ENCODE assay signal across 8 mouse cellular contexts in the genomic region with DNA sequence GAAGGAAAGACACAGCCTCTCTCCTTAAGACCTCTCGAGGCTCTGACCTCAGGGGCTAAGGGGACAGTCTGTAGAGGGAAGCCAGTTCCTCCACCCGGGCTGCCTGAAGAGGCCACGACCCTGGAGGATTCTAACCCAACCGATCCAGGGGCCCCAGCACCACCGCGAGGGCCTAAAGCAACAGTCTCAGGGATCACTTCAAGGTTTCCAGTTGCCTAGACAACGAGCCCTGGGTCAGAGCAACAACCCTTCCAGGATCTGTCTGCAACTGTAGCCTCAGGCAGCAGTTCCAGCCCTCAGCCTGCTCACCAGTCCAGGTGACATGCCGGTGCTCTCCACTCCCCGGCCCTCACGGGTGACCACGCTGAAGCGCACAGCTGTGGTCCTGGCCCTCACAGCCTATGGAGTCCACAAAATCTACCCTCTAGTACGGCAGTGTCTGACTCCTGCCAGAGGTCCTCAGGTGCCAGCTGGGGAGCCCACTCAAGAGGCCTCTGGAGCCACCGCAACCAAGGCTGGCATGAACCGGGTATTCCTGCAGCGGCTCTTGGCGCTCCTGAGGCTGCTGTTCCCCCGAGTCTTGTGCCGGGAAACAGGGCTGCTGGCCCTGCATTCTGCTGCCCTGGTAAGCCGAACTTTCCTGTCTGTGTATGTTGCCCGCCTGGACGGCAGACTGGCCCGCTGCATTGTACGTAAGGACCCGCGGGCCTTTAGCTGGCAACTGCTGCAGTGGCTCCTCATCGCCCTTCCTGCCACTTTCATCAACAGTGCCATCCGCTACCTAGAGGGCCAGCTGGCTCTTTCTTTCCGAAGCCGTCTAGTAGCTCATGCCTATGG. TPM values are rescaled to one million over a fixed set of nuclear protein-coding genes. Genes with fewer than 3 reads are reported as not detected.
DNase-seq lines count a peak whose midpoint lies in the region; ATAC-seq and TF ChIP-seq lines count a peak whose summit lies in the region.

No protein-coding gene starts in this region.

- H3K27ac ChIP-seq in bone marrow macrophage, adult 2 months (ENCODE audit: insufficient read depth, low read depth, low read length), result peak overlapping the region; percentile 98
- H3K27ac ChIP-seq in forebrain, embryonic 11.5 days (ENCODE audit: low read depth, low read length), result peak overlapping the region; percentile 51
- peak overlapping the region; percentile 83 for H3K27ac ChIP-seq in hindbrain, embryonic 15.5 days (replicated peaks)
- H3K27ac ChIP-seq in liver, postnatal 0 days (ENCODE audit: low read depth), result peak overlapping the region; percentile 81

- ATAC-seq in megakaryocyte, adult 5-6 weeks (ENCODE audit: poor library complexity, severe bottlenecking), result no peak; the same call in 1 of the 2 replicates
- ATAC-seq in forebrain, embryonic 11.5 days (replicated peaks; ENCODE audit: low FRiP score), result peak; percentile 44; the same call in 1 of the 2 replicates
- peak; percentile 73; the same call in 1 of the 2 replicates for ATAC-seq in hindbrain, embryonic 15.5 days (ENCODE audit: low FRiP score, low read depth)
- ATAC-seq in liver, postnatal 0 days, result peak; percentile 3

- H3K4me1 ChIP-seq in megakaryocyte, embryonic 14.5 days, result peaks cover 49% of the 10 kb centered on the region
- H3K4me1 ChIP-seq in bone marrow macrophage, adult 2 months (ENCODE audit: control insufficient read depth, insufficient read depth, low read length), result peaks cover 22% of the 10 kb centered on the region
- H3K4me1 ChIP-seq in forebrain, embryonic 11.5 days (replicated peaks; ENCODE audit: control insufficient read depth, insufficient read depth, low read length), result peaks cover 2% of the 10 kb centered on the region; the same call in 1 of the 2 replicates
- peaks cover 29% of the 10 kb centered on the region for H3K4me1 ChIP-seq in hindbrain, embryonic 15.5 days (replicated peaks)
- H3K4me1 ChIP-seq in liver, postnatal 0 days (ENCODE audit: insufficient read depth), result peaks cover 20% of the 10 kb centered on the region

- TF ChIP-seq CTCF in bone marrow macrophage, adult 2 months (IDR thresholded peaks at IDR 0.05; ENCODE audit: low read depth, low read length), result no peak
- TF ChIP-seq CTCF in liver, postnatal 0 days (IDR thresholded peaks at IDR 0.05; ENCODE audit: low read depth), result no peak

- H3K27me3 ChIP-seq in megakaryocyte, embryonic 14.5 days (replicated peaks), result peaks cover 22% of the 10 kb centered on the region
- no peaks in the 10 kb centered on the region; the same call in 1 of the 2 replicates for H3K27me3 ChIP-seq in forebrain, embryonic 11.5 days (ENCODE audit: control insufficient read depth, insufficient read depth, low read length)
- no peaks in the 10 kb centered on the region for H3K27me3 ChIP-seq in hindbrain, embryonic 15.5 days
- no peaks in the 10 kb centered on the region for H3K27me3 ChIP-seq in liver, postnatal 0 days (ENCODE audit: insufficient read depth, low read length)

- H3K9me3 ChIP-seq in megakaryocyte, embryonic 14.5 days, result no peaks in the 10 kb centered on the region
- H3K9me3 ChIP-seq in forebrain, embryonic 11.5 days (ENCODE audit: control insufficient read depth, low read length), result no peaks in the 10 kb centered on the region
- no peaks in the 10 kb centered on the region for H3K9me3 ChIP-seq in hindbrain, embryonic 15.5 days
- no peaks in the 10 kb centered on the region for H3K9me3 ChIP-seq in liver, postnatal 0 days (ENCODE audit: low read length)

- TF ChIP-seq POLR2A in bone marrow macrophage, adult 2 months (IDR thresholded peaks at IDR 0.05; ENCODE audit: borderline replicate concordance, low read depth, low read length), result peak; percentile 63; the same call in 1 of the 2 replicates

- peak overlapping the region; percentile 48 for H3K9ac ChIP-seq in forebrain, embryonic 11.5 days (ENCODE audit: low read length)
- peak overlapping the region; percentile 49 for H3K9ac ChIP-seq in hindbrain, embryonic 15.5 days
- peak overlapping the region; percentile 69 for H3K9ac ChIP-seq in liver, postnatal 0 days (replicated peaks)

- H3K4me2 ChIP-seq in forebrain, embryonic 11.5 days (ENCODE audit: low read depth, low read length, severe bottlenecking), result peak overlapping the region; percentile 57
- peak overlapping the region; percentile 58 for H3K4me2 ChIP-seq in hindbrain, embryonic 15.5 days
- peak overlapping the region; percentile 68 for H3K4me2 ChIP-seq in liver, postnatal 0 days (ENCODE audit: low read depth, low read length)

- peaks cover 35% of the 10 kb centered on the region for H3K36me3 ChIP-seq in megakaryocyte, embryonic 14.5 days (replicated peaks; ENCODE audit: low read length)
- no peaks in the 10 kb centered on the region for H3K36me3 ChIP-seq in forebrain, embryonic 11.5 days (ENCODE audit: control insufficient read depth, insufficient read depth, low read length)
- no peaks in the 10 kb centered on the region for H3K36me3 ChIP-seq in hindbrain, embryonic 15.5 days
- peaks cover 4% of the 10 kb centered on the region for H3K36me3 ChIP-seq in liver, postnatal 0 days (replicated peaks; ENCODE audit: insufficient read depth, low read length)

- 43% methylated on average over 28 of the region's 30 CpGs for WGBS in forebrain, embryonic 11.5 days
- 28% methylated on average over 25 of the region's 30 CpGs for WGBS in hindbrain, embryonic 15.5 days
- 28% methylated on average over 26 of the region's 30 CpGs for WGBS in liver, postnatal 0 days (ENCODE audit: insufficient replicate concordance)

- DNase-seq in forebrain, embryonic 11.5 days (ENCODE audit: low spot score), result no peak
- DNase-seq in liver, postnatal 0 days, result peak; percentile 13
- peak; percentile 10 for DNase-seq in right cerebral cortex, postnatal 14 days
- no peak for DNase-seq in urinary bladder, postnatal 10 days (ENCODE audit: low spot score)

- H3K4me3 ChIP-seq in megakaryocyte, embryonic 14.5 days (replicated peaks), result peak overlapping the region; percentile 96
- peak overlapping the region; percentile 73 for H3K4me3 ChIP-seq in bone marrow macrophage, adult 2 months (ENCODE audit: insufficient read depth, low read length)
- peak overlapping the region; percentile 46 for H3K4me3 ChIP-seq in forebrain, embryonic 11.5 days (ENCODE audit: low read depth, low read length)
- peak overlapping the region; percentile 54 for H3K4me3 ChIP-seq in hindbrain, embryonic 15.5 days
- peak overlapping the region; percentile 54 for H3K4me3 ChIP-seq in liver, postnatal 0 days (ENCODE audit: low read depth, low read length)

- no peak for TF ChIP-seq EP300 in liver, postnatal 0 days (IDR thresholded peaks at IDR 0.05; ENCODE audit: low read depth)

RNA-seq across cellular contexts. Expression of a gene that starts 0.5 kb away (rescaled TPM):
- polyA plus RNA-seq in megakaryocyte, embryonic 14.5 days (2012; ENCODE audit: insufficient read depth, low replicate concordance), result 35.2 and 45.1 TPM in 2 replicates
- 80.0 and 82.4 TPM in 2 replicates for total RNA-seq in megakaryocyte, adult 5-6 weeks (2015)
- total RNA-seq in megakaryocyte, adult 5-6 weeks (2017), result 32.7 and 35.7 TPM in 2 replicates
- polyA plus RNA-seq in bone marrow macrophage, adult 2 months (2012; ENCODE audit: insufficient read depth, insufficient read length, missing spikeins), result 79.6 and 89.1 TPM in 2 replicates
- 8.9 and 10.7 TPM in 2 replicates for polyA plus RNA-seq in forebrain, embryonic 11.5 days (2014; fragmentation: Nextera tagmentation; extraction: Ambion mirVana)
- polyA plus RNA-seq in hindbrain, embryonic 15.5 days (2015; fragmentation: Nextera tagmentation; extraction: Ambion mirVana), result 12.9 and 13.9 TPM in 2 replicates
- polyA plus RNA-seq in liver, postnatal 0 days (2015; fragmentation: Nextera tagmentation; extraction: Ambion mirVana), result 7.0 and 7.5 TPM in 2 replicates

RNA-seq across cellular contexts. Expression of a gene that starts 1.0 kb away (rescaled TPM):
- 18.5 and 52.2 TPM in 2 replicates for polyA plus RNA-seq in megakaryocyte, embryonic 14.5 days (2012; ENCODE audit: insufficient read depth, low replicate concordance)
- 211 and 214 TPM in 2 replicates for total RNA-seq in megakaryocyte, adult 5-6 weeks (2015)
- total RNA-seq in megakaryocyte, adult 5-6 weeks (2017), result 157 and 173 TPM in 2 replicates
- 211 and 212 TPM in 2 replicates for polyA plus RNA-seq in bone marrow macrophage, adult 2 months (2012; ENCODE audit: insufficient read depth, insufficient read length, missing spikeins)
- 128 and 135 TPM in 2 replicates for polyA plus RNA-seq in forebrain, embryonic 11.5 days (2014; fragmentation: Nextera tagmentation; extraction: Ambion mirVana)
- polyA plus RNA-seq in hindbrain, embryonic 15.5 days (2015; fragmentation: Nextera tagmentation; extraction: Ambion mirVana), result 134 and 137 TPM in 2 replicates
- polyA plus RNA-seq in liver, postnatal 0 days (2015; fragmentation: Nextera tagmentation; extraction: Ambion mirVana), result 143 and 144 TPM in 2 replicates

RNA-seq across cellular contexts. Expression of a gene that starts 40.0 kb away (rescaled TPM):
- polyA plus RNA-seq in megakaryocyte, embryonic 14.5 days (2012; ENCODE audit: insufficient read depth, low replicate concordance), result 1.2 and 3.1 TPM in 2 replicates
- 0.14 TPM in 1 of 2 replicates, not detected in the other for total RNA-seq in megakaryocyte, adult 5-6 weeks (2015)
- 0.04 and 0.29 TPM in 2 replicates for total RNA-seq in megakaryocyte, adult 5-6 weeks (2017)
- polyA plus RNA-seq in bone marrow macrophage, adult 2 months (2012; ENCODE audit: insufficient read depth, insufficient read length, missing spikeins), result 4.3 and 4.7 TPM in 2 replicates
- 0.07 and 0.11 TPM in 2 replicates for polyA plus RNA-seq in forebrain, embryonic 11.5 days (2014; fragmentation: Nextera tagmentation; extraction: Ambion mirVana)
- polyA plus RNA-seq in hindbrain, embryonic 15.5 days (2015; fragmentation: Nextera tagmentation; extraction: Ambion mirVana), result 0.79 and 1.1 TPM in 2 replicates
- polyA plus RNA-seq in liver, postnatal 0 days (2015; fragmentation: Nextera tagmentation; extraction: Ambion mirVana), result 0.15 and 0.23 TPM in 2 replicates

RNA-seq across cellular contexts. Expression of a gene that starts 44.0 kb away (rescaled TPM):
- polyA plus RNA-seq in megakaryocyte, embryonic 14.5 days (2012; ENCODE audit: insufficient read depth, low replicate concordance), result 0.78 and 3.9 TPM in 2 replicates
- not detected in 2 replicates for total RNA-seq in megakaryocyte, adult 5-6 weeks (2015)
- 1.1 TPM in 1 of 2 replicates, not detected in the other for total RNA-seq in megakaryocyte, adult 5-6 weeks (2017)
- polyA plus RNA-seq in bone marrow macrophage, adult 2 months (2012; ENCODE audit: insufficient read depth, insufficient read length, missing spikeins), result 39.8 and 41.2 TPM in 2 replicates
- 7.5 and 9.0 TPM in 2 replicates for polyA plus RNA-seq in forebrain, embryonic 11.5 days (2014; fragmentation: Nextera tagmentation; extraction: Ambion mirVana)
- 6.7 and 7.0 TPM in 2 replicates for polyA plus RNA-seq in hindbrain, embryonic 15.5 days (2015; fragmentation: Nextera tagmentation; extraction: Ambion mirVana)
- polyA plus RNA-seq in liver, postnatal 0 days (2015; fragmentation: Nextera tagmentation; extraction: Ambion mirVana), result 0.72 and 0.81 TPM in 2 replicates

RNA-seq across cellular contexts. Expression of a gene that starts 57.0 kb away (rescaled TPM):
- polyA plus RNA-seq in megakaryocyte, embryonic 14.5 days (2012; ENCODE audit: insufficient read depth, low replicate concordance), result not detected in 2 replicates
- 0.59 TPM in 1 of 2 replicates, not detected in the other for total RNA-seq in megakaryocyte, adult 5-6 weeks (2015)
- total RNA-seq in megakaryocyte, adult 5-6 weeks (2017), result not detected in 2 replicates
- not detected in 2 replicates for polyA plus RNA-seq in bone marrow macrophage, adult 2 months (2012; ENCODE audit: insufficient read depth, insufficient read length, missing spikeins)
- polyA plus RNA-seq in forebrain, embryonic 11.5 days (2014; fragmentation: Nextera tagmentation; extraction: Ambion mirVana), result 11.1 and 17.4 TPM in 2 replicates
- polyA plus RNA-seq in hindbrain, embryonic 15.5 days (2015; fragmentation: Nextera tagmentation; extraction: Ambion mirVana), result 162 and 175 TPM in 2 replicates
- polyA plus RNA-seq in liver, postnatal 0 days (2015; fragmentation: Nextera tagmentation; extraction: Ambion mirVana), result 0.61 and 0.66 TPM in 2 replicates

Comparison
In these comparisons a context has a peak if more than half of its experiments do, and no peak if none do; other contexts are left out.
1. H3K4me3 ChIP-seq: peak in every context shown above with its lines; median percentile 96 in megakaryocyte, embryonic 14.5 days; 73 in bone marrow macrophage, adult 2 months; 54 in hindbrain, embryonic 15.5 days; 54 in liver, postnatal 0 days; 46 in forebrain, embryonic 11.5 days.
2. DNase-seq: peak in liver, postnatal 0 days (single experiment) and right cerebral cortex, postnatal 14 days (single experiment); none in forebrain, embryonic 11.5 days (single experiment) and urinary bladder, postnatal 10 days (single experiment).
3. Peak in every context shown above with its lines, with median percentiles within 50 percentile points of each other: H3K27ac ChIP-seq, H3K4me2 ChIP-seq and H3K9ac ChIP-seq.